11 mouse cellular contexts compared by ENCODE assay signal in the genomic region with DNA sequence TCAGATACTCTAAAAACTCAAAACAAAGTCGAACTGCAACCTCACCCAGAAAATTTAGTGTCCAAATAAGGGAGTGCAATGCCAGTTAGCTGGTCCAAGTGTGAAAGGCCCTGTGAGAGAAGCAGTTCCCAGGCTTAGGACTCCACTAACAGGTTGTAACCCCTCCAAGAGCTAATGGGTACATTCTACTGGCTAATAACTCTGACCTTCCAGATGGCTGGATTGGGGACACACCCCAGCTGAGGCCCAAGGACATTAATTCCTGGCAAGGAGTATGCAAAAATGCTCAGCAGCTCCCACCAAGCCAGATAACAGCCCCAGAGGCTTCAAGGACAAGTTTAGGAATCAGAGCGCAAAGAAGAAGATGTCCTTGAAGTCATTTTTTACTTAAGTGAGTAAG.
DNase-seq lines count a peak whose midpoint lies in the region; ATAC-seq lines count a peak whose summit lies in the region.
"Had no signal": no experiment of that assay in that cellular context is flagged by ENCODE, and none has a peak within 500 bp of the region (broad histone marks: within the 10 kb centered on the region; RNA-seq: fewer than 3 reads in every experiment).

No protein-coding gene starts in this region.

- H3K4me3 ChIP-seq in heart, embryonic 10.5 days, result no peak overlapping the region
- no peak overlapping the region for H3K4me3 ChIP-seq in heart, embryonic 11.5 days (ENCODE audit: low read depth, low read length)
- no peak overlapping the region for H3K4me3 ChIP-seq in stomach, embryonic 16.5 days (replicated peaks; ENCODE audit: low read length)

- peak overlapping the region; percentile 30 for H3K27ac ChIP-seq in heart, embryonic 10.5 days
- no peak overlapping the region for H3K27ac ChIP-seq in heart, embryonic 11.5 days (ENCODE audit: low read depth, low read length)
- H3K27ac ChIP-seq in stomach, embryonic 16.5 days (ENCODE audit: low read length), result peak overlapping the region; percentile 32

- peak; percentile 65 to 78 for DNase-seq in adrenal gland, adult (ENCODE audit: inconsistent age in 2 of 2, low spot score in 1 of 2)
- no peak for DNase-seq in adrenal gland, adult 18-20 months (ENCODE audit: low spot score in 2 of 2)
- DNase-seq in heart, embryonic 10.5 days (ENCODE audit: low spot score), result no peak
- peak; percentile 51 for DNase-seq in lung, postnatal 25 days (ENCODE audit: low spot score)
- DNase-seq in lung, adult 18-20 months, result no peak
- DNase-seq in adrenal gland, postnatal 14 days, result no peak
- DNase-seq: cerebellum, postnatal 36 days; right cerebral cortex, postnatal 25 days; thymus, postnatal 36 days had no signal

- H3K27me3 ChIP-seq in heart, embryonic 10.5 days (ENCODE audit: insufficient read depth, poor library complexity, severe bottlenecking), result no peaks in the 10 kb centered on the region
- H3K27me3 ChIP-seq in heart, embryonic 11.5 days (ENCODE audit: control insufficient read depth, insufficient read depth, low read length), result no peaks in the 10 kb centered on the region
- no peaks in the 10 kb centered on the region for H3K27me3 ChIP-seq in stomach, embryonic 16.5 days (ENCODE audit: control insufficient read depth, insufficient read depth, low read length)

- WGBS in heart, embryonic 10.5 days, result 73% methylated on average over 2 of the region's 2 CpGs
- 78% methylated on average over 2 of the region's 2 CpGs for WGBS in heart, embryonic 11.5 days (ENCODE audit: insufficient replicate concordance)
- 59% methylated on average over 2 of the region's 2 CpGs for WGBS in stomach, embryonic 16.5 days

- peaks cover 58% of the 10 kb centered on the region for H3K4me1 ChIP-seq in heart, embryonic 10.5 days
- peaks cover 41% of the 10 kb centered on the region for H3K4me1 ChIP-seq in heart, embryonic 11.5 days (ENCODE audit: control insufficient read depth, insufficient read depth, low read length)
- peaks cover 39% of the 10 kb centered on the region for H3K4me1 ChIP-seq in stomach, embryonic 16.5 days (ENCODE audit: control insufficient read depth, insufficient read depth, low read length)

- no peaks in the 10 kb centered on the region for H3K36me3 ChIP-seq in heart, embryonic 10.5 days
- no peaks in the 10 kb centered on the region for H3K36me3 ChIP-seq in heart, embryonic 11.5 days (ENCODE audit: control insufficient read depth, insufficient read depth, low read length)
- no peaks in the 10 kb centered on the region for H3K36me3 ChIP-seq in stomach, embryonic 16.5 days (ENCODE audit: control insufficient read depth, insufficient read depth, low read length)

- H3K9me3 ChIP-seq in heart, embryonic 10.5 days, result no peaks in the 10 kb centered on the region
- no peaks in the 10 kb centered on the region for H3K9me3 ChIP-seq in heart, embryonic 11.5 days (replicated peaks; ENCODE audit: control insufficient read depth, low read length)
- H3K9me3 ChIP-seq in stomach, embryonic 16.5 days (replicated peaks; ENCODE audit: control insufficient read depth, low read length), result no peaks in the 10 kb centered on the region

- no peak overlapping the region; the same call in 1 of the 2 replicates for H3K4me2 ChIP-seq in heart, embryonic 11.5 days
- no peak overlapping the region for H3K4me2 ChIP-seq in stomach, embryonic 16.5 days (ENCODE audit: low read depth, low read length)

- no peak overlapping the region for H3K9ac ChIP-seq in heart, embryonic 11.5 days (ENCODE audit: low read depth, low read length)
- H3K9ac ChIP-seq in stomach, embryonic 16.5 days (ENCODE audit: low read length), result no peak overlapping the region

- ATAC-seq in heart, embryonic 11.5 days (replicated peaks; ENCODE audit: insufficient number of reproducible peaks, low FRiP score, low TSS enrichment), result no peak
- no peak for ATAC-seq in stomach, embryonic 16.5 days (ENCODE audit: insufficient read depth, low FRiP score)

Comparison
In these comparisons a context has a peak if more than half of its experiments do, and no peak if none do; other contexts are left out.
1. DNase-seq: peak in adrenal gland, adult (2 of 2) and lung, postnatal 25 days (single experiment); none in adrenal gland, adult 18-20 months (0 of 2), heart, embryonic 10.5 days (single experiment), lung, adult 18-20 months (0 of 2) and adrenal gland, postnatal 14 days (single experiment).